ENCODE assay signal across 8 mouse cellular contexts in the genomic region with DNA sequence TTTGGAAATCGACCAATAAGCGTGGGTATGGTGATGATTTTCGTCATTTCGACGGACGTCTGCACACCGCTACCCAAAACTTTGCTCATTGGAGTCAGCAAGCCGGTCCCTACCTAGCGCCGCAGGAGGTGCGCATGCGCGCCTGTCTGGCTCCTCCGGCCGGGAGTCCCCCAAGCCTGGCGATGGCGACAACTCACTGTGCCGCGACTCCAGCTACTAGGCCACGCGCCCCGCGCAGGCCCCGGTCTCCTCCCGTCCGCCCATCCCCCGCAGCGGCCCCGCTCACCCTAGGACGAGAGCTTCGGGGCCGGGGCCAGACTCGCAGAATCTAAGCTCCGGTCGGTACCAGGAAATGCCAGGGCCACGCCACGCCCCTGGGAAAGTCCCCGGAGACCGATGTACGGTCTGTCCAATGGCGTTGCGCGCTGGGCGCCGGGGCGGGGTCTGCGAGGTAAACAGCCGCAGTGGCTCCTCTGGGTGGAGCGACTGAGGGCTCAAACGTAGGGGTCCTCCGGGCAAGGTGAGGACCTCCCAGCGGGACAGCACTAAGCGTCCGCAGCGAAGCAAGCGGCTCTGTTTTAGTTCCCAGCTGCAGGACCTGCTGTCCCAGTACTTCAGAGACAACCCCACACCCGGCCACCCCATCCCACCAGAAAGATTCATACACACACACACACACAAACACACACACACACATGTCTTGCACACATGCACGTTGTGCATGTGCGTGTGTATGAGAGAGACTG. TPM values are rescaled to one million over a fixed set of nuclear protein-coding genes. Genes with fewer than 3 reads are reported as not detected.
DNase-seq lines count a peak whose midpoint lies in the region; ATAC-seq and TF ChIP-seq lines count a peak whose summit lies in the region.

No protein-coding gene starts in this region.

- WGBS in embryonic facial prominence, embryonic 14.5 days: 1% methylated on average over 49 of the region's 59 CpGs
- WGBS in limb, embryonic 14.5 days: under 1% methylated on average over 59 of the region's 59 CpGs
- under 1% methylated on average over 59 of the region's 59 CpGs for WGBS in midbrain, postnatal 0 days

- H3K27me3 ChIP-seq in embryonic facial prominence, embryonic 14.5 days (replicated peaks; ENCODE audit: control insufficient read depth, insufficient read depth, low read length): no peaks in the 10 kb centered on the region
- no peaks in the 10 kb centered on the region for H3K27me3 ChIP-seq in limb, embryonic 14.5 days (ENCODE audit: control insufficient read depth, insufficient read depth, low read length)
- no peaks in the 10 kb centered on the region for H3K27me3 ChIP-seq in midbrain, postnatal 0 days (ENCODE audit: insufficient read depth, low read length)

- H3K27ac ChIP-seq in embryonic facial prominence, embryonic 14.5 days (replicated peaks; ENCODE audit: low read depth, low read length): peak overlapping the region; percentile 73
- peak overlapping the region; percentile 80 for H3K27ac ChIP-seq in limb, embryonic 14.5 days (replicated peaks; ENCODE audit: low read depth, low read length)
- peak overlapping the region; percentile 81 for H3K27ac ChIP-seq in midbrain, postnatal 0 days (ENCODE audit: low read depth, low read length)

- peak; percentile 96 for DNase-seq in 3T3-L1 (ENCODE audit: low read depth, low spot score)
- DNase-seq in adrenal gland, postnatal 4 days (ENCODE audit: low spot score in 2 of 2): peak; percentile 98 to 99
- DNase-seq in embryonic facial prominence, embryonic 14.5 days (ENCODE audit: low spot score): peak; percentile 98
- peak; percentile 99 for DNase-seq in heart, adult 8-10 months (ENCODE audit: low spot score)
- DNase-seq in kidney, adult 9 months: peak; percentile 99
- peak; percentile 96 for DNase-seq in limb, embryonic 14.5 days (ENCODE audit: low spot score)
- DNase-seq in midbrain, postnatal 0 days (ENCODE audit: low spot score): peak; percentile 97
- peak; percentile 96 to 97 for DNase-seq in spleen, postnatal 14 days (ENCODE audit: low spot score in 2 of 2)

- TF ChIP-seq POLR2A in limb, embryonic 14.5 days (IDR thresholded peaks at IDR 0.05; ENCODE audit: borderline replicate concordance, extremely low read depth, insufficient read depth, insufficient read length): peak; percentile 35; the same call in 1 of the 2 replicates

- 0 out of 2 replicates have a peak, but pooled peaks cover 5% of the 10 kb centered on the region for H3K4me1 ChIP-seq in embryonic facial prominence, embryonic 14.5 days (ENCODE audit: control insufficient read depth, insufficient read depth, low read length)
- peaks cover 7% of the 10 kb centered on the region; the same call in 1 of the 2 replicates for H3K4me1 ChIP-seq in limb, embryonic 14.5 days (ENCODE audit: control insufficient read depth, insufficient read depth, low read length)
- peaks cover 3% of the 10 kb centered on the region; the same call in 1 of the 2 replicates for H3K4me1 ChIP-seq in midbrain, postnatal 0 days (ENCODE audit: insufficient read depth, low read length)

- no peaks in the 10 kb centered on the region for H3K36me3 ChIP-seq in embryonic facial prominence, embryonic 14.5 days (ENCODE audit: control insufficient read depth, insufficient read depth, low read length)
- H3K36me3 ChIP-seq in limb, embryonic 14.5 days (ENCODE audit: control insufficient read depth, insufficient read depth, low read length): peaks cover 1% of the 10 kb centered on the region; the same call in 1 of the 2 replicates
- no peaks in the 10 kb centered on the region for H3K36me3 ChIP-seq in midbrain, postnatal 0 days (ENCODE audit: insufficient read depth, low read length)

- H3K4me3 ChIP-seq in embryonic facial prominence, embryonic 14.5 days (ENCODE audit: low read depth, low read length): peak overlapping the region; percentile 74
- peak overlapping the region; percentile 69 for H3K4me3 ChIP-seq in limb, embryonic 14.5 days (replicated peaks; ENCODE audit: low read length)
- peak overlapping the region; percentile 56 for H3K4me3 ChIP-seq in midbrain, postnatal 0 days (ENCODE audit: low read depth, low read length)

- no peaks in the 10 kb centered on the region for H3K9me3 ChIP-seq in embryonic facial prominence, embryonic 14.5 days (ENCODE audit: control insufficient read depth, low read length)
- H3K9me3 ChIP-seq in limb, embryonic 14.5 days (ENCODE audit: control insufficient read depth, low read length): no peaks in the 10 kb centered on the region
- no peaks in the 10 kb centered on the region for H3K9me3 ChIP-seq in midbrain, postnatal 0 days (ENCODE audit: low read length)

- no peak for TF ChIP-seq CTCF in midbrain, postnatal 0 days (IDR thresholded peaks at IDR 0.05)

- H3K9ac ChIP-seq in embryonic facial prominence, embryonic 14.5 days (ENCODE audit: low read depth, low read length): peak overlapping the region; percentile 78
- peak overlapping the region; percentile 69 for H3K9ac ChIP-seq in limb, embryonic 14.5 days (ENCODE audit: low read depth, low read length, severe bottlenecking)
- H3K9ac ChIP-seq in midbrain, postnatal 0 days (replicated peaks; ENCODE audit: low read length, poor library complexity, severe bottlenecking): peak overlapping the region; percentile 86

- H3K4me2 ChIP-seq in embryonic facial prominence, embryonic 14.5 days (ENCODE audit: low read depth, low read length): peak overlapping the region; percentile 54
- peak overlapping the region; percentile 61 for H3K4me2 ChIP-seq in limb, embryonic 14.5 days (replicated peaks; ENCODE audit: low read depth, low read length, severe bottlenecking)
- peak overlapping the region; percentile 51 for H3K4me2 ChIP-seq in midbrain, postnatal 0 days (ENCODE audit: low read depth, low read length, poor library complexity, severe bottlenecking)

- peak; percentile 98 for ATAC-seq in embryonic facial prominence, embryonic 14.5 days (ENCODE audit: low read depth)
- ATAC-seq in limb, embryonic 14.5 days (ENCODE audit: low FRiP score, low read depth): peak; percentile 98
- ATAC-seq in midbrain, postnatal 0 days (ENCODE audit: low FRiP score): peak; percentile 97

RNA-seq across cellular contexts. Expression of a gene that starts 6.8 kb away (rescaled TPM):
- total RNA-seq in adrenal gland, postnatal 4 days (2021): 10 to 100 TPM; 73.4 to 75.0 TPM
- 20.4 and 21.0 TPM in 2 replicates for polyA plus RNA-seq in embryonic facial prominence, embryonic 14.5 days (2014; fragmentation: Nextera tagmentation; extraction: Ambion mirVana)
- total RNA-seq in heart, adult 8-10 months (2022): 10 to 100 TPM; 30.7 to 41.6 (median 35.2) TPM
- polyA plus RNA-seq in limb, embryonic 14.5 days (2012; rRNA removed): 21.6 and 24.8 TPM in 2 replicates
- polyA plus RNA-seq in limb, embryonic 14.5 days (2014; fragmentation: Nextera tagmentation; extraction: Ambion mirVana): 20.0 and 20.6 TPM in 2 replicates
- 19.2 and 20.9 TPM in 2 replicates for total RNA-seq in midbrain, postnatal 0 days (2014; rRNA removed)
- 17.0 and 17.2 TPM in 2 replicates for polyA plus RNA-seq in midbrain, postnatal 0 days (2015; fragmentation: Nextera tagmentation; extraction: Ambion mirVana)

RNA-seq across cellular contexts. Expression of a gene that starts 53.7 kb away (rescaled TPM):
- total RNA-seq in adrenal gland, postnatal 4 days (2021): 100 to 1,000 TPM in 1 of 2 experiments, 10 to 100 TPM in 1; 33.8 to 163 TPM
- 67.7 and 89.8 TPM in 2 replicates for polyA plus RNA-seq in embryonic facial prominence, embryonic 14.5 days (2014; fragmentation: Nextera tagmentation; extraction: Ambion mirVana)
- 100 to 1,000 TPM; 188 to 354 (median 218) TPM for total RNA-seq in heart, adult 8-10 months (2022)
- polyA plus RNA-seq in limb, embryonic 14.5 days (2012; rRNA removed): 14.5 and 18.2 TPM in 2 replicates
- 32.7 and 37.3 TPM in 2 replicates for polyA plus RNA-seq in limb, embryonic 14.5 days (2014; fragmentation: Nextera tagmentation; extraction: Ambion mirVana)
- total RNA-seq in midbrain, postnatal 0 days (2014; rRNA removed): 14.6 and 23.1 TPM in 2 replicates
- 69.3 and 70.3 TPM in 2 replicates for polyA plus RNA-seq in midbrain, postnatal 0 days (2015; fragmentation: Nextera tagmentation; extraction: Ambion mirVana)

Comparison
In these comparisons a context has a peak if more than half of its experiments do, and no peak if none do; other contexts are left out.
1. Peak in every context shown above with its lines: DNase-seq, ATAC-seq, H3K4me3 ChIP-seq and H3K27ac ChIP-seq.